ENCODE assay signal across 18 mouse cellular contexts in genomic region chr1:14359998-14360640, GRCm38 (mm10).
DNase-seq lines count a peak whose midpoint lies in the region; ATAC-seq and TF ChIP-seq lines count a peak whose summit lies in the region.
"Had no signal": no experiment of that assay in that cellular context is flagged by ENCODE, and none has a peak within 500 bp of the region (broad histone marks: within the 10 kb centered on the region; RNA-seq: fewer than 3 reads in every experiment).

No protein-coding gene starts in this region.

- H3K27me3 ChIP-seq in neural tube, embryonic 15.5 days (replicated peaks), result 0 out of 2 replicates have a peak, but pooled peaks cover 2% of the 10 kb centered on the region
- H3K27me3 ChIP-seq in thymus, adult 2 months (ENCODE audit: control insufficient read depth, insufficient read depth, low read length), result no peaks in the 10 kb centered on the region
- H3K27me3 ChIP-seq: forebrain, embryonic 15.5 days; heart, embryonic 12.5 days; hindbrain, embryonic 15.5 days had no signal

- TF ChIP-seq POLR2A in thymus, adult 2 months (IDR thresholded peaks at IDR 0.05; ENCODE audit: control insufficient read depth, extremely low read depth, insufficient read depth, low read length, poor library complexity), result no peak

- H3K9ac ChIP-seq in neural tube, embryonic 15.5 days (replicated peaks), result no peak overlapping the region
- H3K9ac ChIP-seq: forebrain, embryonic 15.5 days; heart, embryonic 12.5 days; hindbrain, embryonic 15.5 days; liver, embryonic 14.5 days had no signal

- peaks cover 8% of the 10 kb centered on the region for H3K4me1 ChIP-seq in neural tube, embryonic 15.5 days
- no peaks in the 10 kb centered on the region for H3K4me1 ChIP-seq in thymus, adult 2 months (replicated peaks; ENCODE audit: control insufficient read depth, insufficient read depth, low read length)
- H3K4me1 ChIP-seq: forebrain, embryonic 15.5 days; heart, embryonic 12.5 days; hindbrain, embryonic 15.5 days had no signal

- H3K4me3 ChIP-seq in neural tube, embryonic 15.5 days (replicated peaks), result no peak overlapping the region
- no peak overlapping the region for H3K4me3 ChIP-seq in thymus, adult 2 months (ENCODE audit: control insufficient read depth, insufficient read depth, low read length)
- H3K4me3 ChIP-seq: forebrain, embryonic 15.5 days; heart, embryonic 12.5 days; hindbrain, embryonic 15.5 days had no signal

- WGBS in neural tube, embryonic 15.5 days, result 65% methylated on average over 2 of the region's 2 CpGs
- WGBS in thymus, adult 2 months, result 90% methylated on average over 2 of the region's 2 CpGs

- H3K4me2 ChIP-seq in neural tube, embryonic 15.5 days, result no peak overlapping the region
- H3K4me2 ChIP-seq: forebrain, embryonic 15.5 days; heart, embryonic 12.5 days; hindbrain, embryonic 15.5 days had no signal

- ATAC-seq in neural tube, embryonic 15.5 days (ENCODE audit: low FRiP score), result no peak
- ATAC-seq: forebrain, embryonic 15.5 days; midbrain, embryonic 16.5 days had no signal

- H3K9me3 ChIP-seq in neural tube, embryonic 15.5 days (replicated peaks), result no peaks in the 10 kb centered on the region
- H3K9me3 ChIP-seq: forebrain, embryonic 15.5 days; heart, embryonic 12.5 days; hindbrain, embryonic 15.5 days had no signal

- peak; percentile 14 for DNase-seq in heart, postnatal 4 days
- no peak for DNase-seq in heart, adult 9 months (ENCODE audit: low spot score in 2 of 2)
- DNase-seq in neural tube, embryonic 10.5 days (ENCODE audit: extremely low spot score, low spot score), result peak; percentile 23
- peak; percentile 48 for DNase-seq in embryo, embryonic 9.5 days (ENCODE audit: extremely low spot score)
- DNase-seq in kidney, postnatal 4 days, result peak; percentile 12 to 17
- no peak for DNase-seq in thymus, adult 2 months
- no peak for DNase-seq in layer of hippocampus, postnatal 25 days (ENCODE audit: extremely low spot score in 1 of 2, low spot score in 1 of 2)
- DNase-seq: cerebellum, adult 8-10 months; gastrocnemius, postnatal 14 days; lung, postnatal 36 days; right cerebral cortex, postnatal 14 days; thymus, postnatal 4 days had no signal

- H3K27ac ChIP-seq in neural tube, embryonic 15.5 days (replicated peaks), result no peak overlapping the region
- no peak overlapping the region for H3K27ac ChIP-seq in thymus, adult 2 months (ENCODE audit: control insufficient read depth, insufficient read depth, low read length)
- H3K27ac ChIP-seq: forebrain, embryonic 15.5 days; hindbrain, embryonic 15.5 days; liver, embryonic 14.5 days had no signal

- H3K36me3 ChIP-seq in neural tube, embryonic 15.5 days, result no peaks in the 10 kb centered on the region
- no peaks in the 10 kb centered on the region for H3K36me3 ChIP-seq in thymus, adult 2 months (ENCODE audit: control insufficient read depth, insufficient read depth, low read length)
- H3K36me3 ChIP-seq: forebrain, embryonic 15.5 days; heart, embryonic 12.5 days; hindbrain, embryonic 15.5 days had no signal

- no peak for TF ChIP-seq CTCF in thymus, adult 2 months (IDR thresholded peaks at IDR 0.05; ENCODE audit: borderline replicate concordance, control insufficient read depth, extremely low read depth, insufficient read depth, low read length, poor library complexity)

Comparison
In these comparisons a context has a peak if more than half of its experiments do, and no peak if none do; other contexts are left out.
1. DNase-seq: peak in heart, postnatal 4 days (single experiment), neural tube, embryonic 10.5 days (single experiment), embryo, embryonic 9.5 days (single experiment) and kidney, postnatal 4 days (2 of 2); none in heart, adult 9 months (0 of 2), thymus, adult 2 months (single experiment) and layer of hippocampus, postnatal 25 days (0 of 2).